Mouse (Mus musculus): ENCODE measurements around the gene Ssr2. TPM values are rescaled to one million over a fixed set of nuclear protein-coding genes. Genes with fewer than 3 reads are reported as not detected.

The Ssr2 gene
- polyA plus RNA-seq, 1 experiment, result 77.2 TPM

DNA sequence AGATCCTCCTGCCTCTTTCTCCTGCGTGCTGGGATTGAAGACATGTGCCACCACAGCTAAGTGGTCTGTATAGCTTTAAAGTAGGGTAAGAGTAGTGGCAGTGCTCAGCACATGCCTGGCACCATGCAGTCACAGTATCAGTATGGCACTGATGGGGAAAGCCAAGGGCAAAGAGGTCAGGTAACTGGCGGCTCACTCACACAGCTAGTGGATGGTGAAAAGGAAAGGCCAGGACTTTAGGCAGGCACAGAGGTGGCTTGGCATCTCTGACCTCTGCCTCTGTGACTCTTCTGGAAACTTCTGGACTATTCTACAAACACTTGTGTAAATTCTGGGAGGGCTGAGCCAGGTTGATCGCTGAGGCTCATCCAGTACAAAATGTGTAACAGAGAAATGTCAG is 9.6 kb upstream of the Ssr2 start:
- Histone ChIP-seq H3K27ac (ENCODE audit: insufficient read depth, low read length) (no peak overlapping the region), H3K27me3 (ENCODE audit: control insufficient read depth, insufficient read depth, low read length) (no peaks in the 10 kb centered on the region), H3K4me3 (ENCODE audit: extremely low read depth, insufficient read depth, insufficient read length) (no peak overlapping the region), H3K36me3 (ENCODE audit: control insufficient read depth, insufficient read depth, low read length) (peaks cover 38% of the 10 kb centered on the region), H3K4me1 (ENCODE audit: control insufficient read depth, insufficient read depth, insufficient read length) (no peaks in the 10 kb centered on the region)
- TF ChIP-seq POLR2A (IDR thresholded peaks at IDR 0.05; ENCODE audit: low read depth, low read length), result no peak
- TF ChIP-seq CTCF (IDR thresholded peaks at IDR 0.05; ENCODE audit: extremely low read depth, insufficient read depth, insufficient read length, insufficient replicate concordance), result no peak
- DNase-seq (ENCODE audit: low read depth in 1 of 2, low spot score in 2 of 2), result no peak
- WGBS, result 97% methylated on average over 3 of the region's 3 CpGs

DNA sequence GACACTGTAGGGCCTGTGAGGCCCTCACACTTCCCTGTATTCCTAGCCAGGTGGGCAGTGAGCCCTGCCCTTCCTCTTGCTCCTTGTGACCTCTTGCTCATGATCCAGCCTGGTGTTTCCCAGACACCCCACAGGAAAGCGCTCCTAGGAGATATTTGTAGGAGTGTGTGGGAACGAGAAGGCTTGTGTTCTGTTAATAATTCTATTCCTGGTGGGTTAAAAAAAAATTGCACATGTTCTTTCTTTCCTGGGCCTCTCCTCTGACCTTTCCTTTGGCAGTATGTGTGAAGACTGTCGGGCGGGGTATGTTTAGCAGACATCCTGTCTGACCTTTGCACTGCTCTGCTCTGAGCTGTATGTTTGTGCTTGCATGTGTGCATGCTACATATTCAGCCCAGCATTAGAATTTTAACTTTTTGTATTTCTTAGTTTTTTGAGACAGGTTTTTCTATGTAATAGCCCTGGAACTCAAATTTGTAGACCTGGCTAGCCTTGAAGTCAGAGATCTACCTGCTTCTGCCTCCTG is 9.1 kb upstream of the Ssr2 start:
- peaks cover 38% of the 10 kb centered on the region for H3K36me3 ChIP-seq (ENCODE audit: control insufficient read depth, insufficient read depth, low read length)
- no peak for DNase-seq (ENCODE audit: low read depth in 1 of 2, low spot score in 2 of 2)
- no peak overlapping the region for H3K27ac ChIP-seq (ENCODE audit: insufficient read depth, low read length)
- no peak for TF ChIP-seq CTCF (IDR thresholded peaks at IDR 0.05; ENCODE audit: extremely low read depth, insufficient read depth, insufficient read length, insufficient replicate concordance)
- 90% methylated on average over 4 of the region's 4 CpGs for WGBS
- H3K27me3 ChIP-seq (ENCODE audit: control insufficient read depth, insufficient read depth, low read length), result no peaks in the 10 kb centered on the region
- H3K4me1 ChIP-seq (ENCODE audit: control insufficient read depth, insufficient read depth, insufficient read length), result no peaks in the 10 kb centered on the region
- H3K4me3 ChIP-seq (ENCODE audit: extremely low read depth, insufficient read depth, insufficient read length), result no peak overlapping the region

DNA sequence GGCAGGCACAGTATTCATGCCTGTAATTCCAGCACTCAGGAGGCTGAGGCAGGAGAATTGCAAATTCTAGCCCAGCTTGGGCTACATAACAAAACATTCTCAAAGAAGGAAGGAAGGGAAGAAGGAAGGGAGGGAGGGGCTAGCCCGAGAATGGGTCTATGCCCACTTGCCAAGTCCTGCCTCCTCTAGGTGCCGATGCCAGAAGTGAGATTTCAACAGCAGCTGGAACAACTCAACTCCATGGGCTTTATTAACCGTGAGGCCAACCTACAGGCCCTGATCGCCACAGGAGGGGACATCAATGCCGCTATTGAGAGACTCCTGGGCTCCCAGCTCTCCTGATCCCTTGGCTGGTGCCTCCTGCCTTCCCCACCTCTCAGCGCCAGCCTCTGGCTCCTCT is 7.8 kb upstream of the Ssr2 start:
- Histone ChIP-seq H3K27me3 (ENCODE audit: control insufficient read depth, insufficient read depth, low read length) (no peaks in the 10 kb centered on the region), H3K4me1 (ENCODE audit: control insufficient read depth, insufficient read depth, insufficient read length) (no peaks in the 10 kb centered on the region), H3K4me3 (ENCODE audit: extremely low read depth, insufficient read depth, insufficient read length) (no peak overlapping the region), H3K36me3 (ENCODE audit: control insufficient read depth, insufficient read depth, low read length) (peaks cover 38% of the 10 kb centered on the region), H3K27ac (ENCODE audit: insufficient read depth, low read length) (no peak overlapping the region)
- no peak for DNase-seq (ENCODE audit: low read depth in 1 of 2, low spot score in 2 of 2)
- no peak for TF ChIP-seq POLR2A (IDR thresholded peaks at IDR 0.05; ENCODE audit: low read depth, low read length)
- no peak for TF ChIP-seq CTCF (IDR thresholded peaks at IDR 0.05; ENCODE audit: extremely low read depth, insufficient read depth, insufficient read length, insufficient replicate concordance)
- 76% methylated on average over 6 of the region's 6 CpGs for WGBS

DNA sequence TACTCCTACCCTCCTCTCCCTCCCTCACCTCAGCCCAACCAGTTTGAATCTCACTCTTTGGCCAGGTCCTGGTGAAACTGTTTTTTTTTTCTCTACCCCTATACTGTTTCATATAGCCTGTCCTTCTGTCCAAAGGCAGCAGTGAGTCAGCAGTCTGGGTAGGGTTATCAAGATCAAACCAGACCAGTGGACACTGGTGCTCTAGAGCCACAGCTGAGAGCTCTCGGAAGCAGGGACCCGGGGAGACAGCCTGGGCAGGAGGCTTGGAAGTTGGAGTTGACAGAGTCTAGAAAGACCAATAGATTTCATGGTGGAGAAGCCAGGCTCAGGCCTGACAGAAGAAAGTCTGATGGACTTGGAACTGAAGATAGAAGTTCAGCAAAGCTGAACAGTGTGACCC is 7.1 kb upstream of the Ssr2 start:
- H3K4me1 ChIP-seq (ENCODE audit: control insufficient read depth, insufficient read depth, insufficient read length), result no peaks in the 10 kb centered on the region
- no peak overlapping the region for H3K4me3 ChIP-seq (ENCODE audit: extremely low read depth, insufficient read depth, insufficient read length)
- 99% methylated on average over 2 of the region's 2 CpGs for WGBS
- H3K27me3 ChIP-seq (ENCODE audit: control insufficient read depth, insufficient read depth, low read length), result no peaks in the 10 kb centered on the region
- no peak for TF ChIP-seq POLR2A (IDR thresholded peaks at IDR 0.05; ENCODE audit: low read depth, low read length)
- TF ChIP-seq CTCF (IDR thresholded peaks at IDR 0.05; ENCODE audit: extremely low read depth, insufficient read depth, insufficient read length, insufficient replicate concordance), result no peak
- peaks cover 32% of the 10 kb centered on the region for H3K36me3 ChIP-seq (ENCODE audit: control insufficient read depth, insufficient read depth, low read length)
- DNase-seq (ENCODE audit: low read depth in 1 of 2, low spot score in 2 of 2), result no peak
- H3K27ac ChIP-seq (ENCODE audit: insufficient read depth, low read length), result no peak overlapping the region

DNA sequence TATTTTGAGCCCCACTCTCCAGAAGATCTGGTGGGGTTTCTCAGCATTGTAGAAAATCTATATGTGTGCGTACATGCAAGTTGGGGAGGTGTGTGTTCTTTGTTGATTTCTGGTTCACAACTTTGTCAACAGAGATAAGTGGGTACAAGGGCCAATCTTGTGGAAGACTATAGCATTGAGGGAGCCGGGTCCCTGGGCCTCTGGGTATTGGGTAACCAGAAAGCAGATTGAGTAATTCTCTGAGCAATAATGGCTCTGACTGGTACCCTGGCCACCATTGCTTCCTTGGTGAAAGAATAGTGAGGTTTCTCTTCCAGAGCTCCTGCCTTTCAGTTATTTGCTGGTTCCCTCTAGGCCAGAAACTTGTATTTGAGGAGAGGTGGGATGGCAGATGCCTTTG is 6.6 kb upstream of the Ssr2 start:
- no peak overlapping the region for H3K27ac ChIP-seq (ENCODE audit: insufficient read depth, low read length)
- TF ChIP-seq POLR2A (IDR thresholded peaks at IDR 0.05; ENCODE audit: low read depth, low read length) (no peak), CTCF (IDR thresholded peaks at IDR 0.05; ENCODE audit: extremely low read depth, insufficient read depth, insufficient read length, insufficient replicate concordance) (no peak)
- peaks cover 30% of the 10 kb centered on the region for H3K36me3 ChIP-seq (ENCODE audit: control insufficient read depth, insufficient read depth, low read length)

DNA sequence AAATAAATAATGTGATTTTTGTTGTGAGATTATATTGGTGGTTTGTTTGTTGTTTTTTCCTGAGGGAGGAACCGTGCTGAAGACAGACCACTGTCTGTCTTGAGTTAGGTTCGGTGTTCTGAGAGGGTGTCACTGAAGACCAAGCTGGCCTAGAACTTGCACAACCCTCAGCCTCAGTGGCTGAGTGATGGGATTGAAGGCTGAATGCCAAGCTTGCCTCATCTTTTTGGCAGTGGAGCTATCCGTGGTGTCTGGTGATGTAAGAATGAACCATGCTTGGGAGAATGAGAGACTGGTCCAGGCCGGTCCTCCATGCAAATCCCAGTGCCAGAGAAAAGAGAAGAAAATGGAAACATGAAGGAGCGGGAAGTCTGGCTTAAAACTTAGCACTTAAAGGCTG is 6.0 kb upstream of the Ssr2 start:
- H3K27ac ChIP-seq (ENCODE audit: insufficient read depth, low read length), result no peak overlapping the region
- no peak for DNase-seq (ENCODE audit: low read depth in 1 of 2, low spot score in 2 of 2)
- peaks cover 24% of the 10 kb centered on the region for H3K36me3 ChIP-seq (ENCODE audit: control insufficient read depth, insufficient read depth, low read length)
- 86% methylated on average over 5 of the region's 5 CpGs for WGBS
- H3K4me3 ChIP-seq (ENCODE audit: extremely low read depth, insufficient read depth, insufficient read length), result no peak overlapping the region
- H3K4me1 ChIP-seq (ENCODE audit: control insufficient read depth, insufficient read depth, insufficient read length), result no peaks in the 10 kb centered on the region
- no peak for TF ChIP-seq CTCF (IDR thresholded peaks at IDR 0.05; ENCODE audit: extremely low read depth, insufficient read depth, insufficient read length, insufficient replicate concordance)
- no peak for TF ChIP-seq POLR2A (IDR thresholded peaks at IDR 0.05; ENCODE audit: low read depth, low read length)
- no peaks in the 10 kb centered on the region for H3K27me3 ChIP-seq (ENCODE audit: control insufficient read depth, insufficient read depth, low read length)

More for the DNA sequence above, 6.6 kb upstream of the Ssr2 start:
- no peak overlapping the region for H3K4me3 ChIP-seq (ENCODE audit: extremely low read depth, insufficient read depth, insufficient read length)
- H3K27me3 ChIP-seq (ENCODE audit: control insufficient read depth, insufficient read depth, low read length), result no peaks in the 10 kb centered on the region
- H3K4me1 ChIP-seq (ENCODE audit: control insufficient read depth, insufficient read depth, insufficient read length), result no peaks in the 10 kb centered on the region
- WGBS, result 92% methylated on average over 2 of the region's 2 CpGs
- no peak for DNase-seq (ENCODE audit: low read depth in 1 of 2, low spot score in 2 of 2)

DNA sequence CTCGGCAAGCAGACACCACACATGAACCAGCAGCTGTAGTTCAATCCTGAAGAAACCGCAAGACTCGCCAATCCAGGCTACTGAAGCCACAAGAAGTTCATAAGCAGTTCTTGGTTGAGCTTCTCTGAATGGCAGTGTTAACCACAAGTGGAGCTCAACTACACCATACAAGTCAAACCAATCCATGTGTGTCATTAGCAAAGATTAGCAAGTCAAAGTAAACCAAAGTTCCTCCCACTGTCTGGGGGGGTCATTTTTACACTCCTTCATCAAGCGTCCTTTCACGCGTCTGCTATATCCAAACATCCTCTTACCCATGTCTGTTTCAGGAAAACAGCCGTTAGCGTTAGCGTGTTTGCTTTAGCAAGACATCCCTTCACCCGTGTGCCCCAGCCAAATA is 5.3 kb upstream of the Ssr2 start:
- DNase-seq (ENCODE audit: low read depth in 1 of 2, low spot score in 2 of 2), result no peak
- TF ChIP-seq CTCF (IDR thresholded peaks at IDR 0.05; ENCODE audit: extremely low read depth, insufficient read depth, insufficient read length, insufficient replicate concordance) (no peak), POLR2A (IDR thresholded peaks at IDR 0.05; ENCODE audit: low read depth, low read length) (no peak)
- H3K27me3 ChIP-seq (ENCODE audit: control insufficient read depth, insufficient read depth, low read length), result no peaks in the 10 kb centered on the region
- H3K36me3 ChIP-seq (ENCODE audit: control insufficient read depth, insufficient read depth, low read length), result peaks cover 19% of the 10 kb centered on the region
- H3K27ac ChIP-seq (ENCODE audit: insufficient read depth, low read length), result no peak overlapping the region
- 92% methylated on average over 10 of the region's 10 CpGs for WGBS
- H3K4me3 ChIP-seq (ENCODE audit: extremely low read depth, insufficient read depth, insufficient read length), result no peak overlapping the region
- H3K4me1 ChIP-seq (ENCODE audit: control insufficient read depth, insufficient read depth, insufficient read length), result no peaks in the 10 kb centered on the region
